Mouse (Mus musculus) MEL-GATA-1-ER (cell line): ENCODE results near the gene Tenm2.

Source experiments
- DNase-seq: peaks from one replicate; pipeline ENCODE4 v3.0.0-alpha.2; 2012; ENCODE audit warnings: low read depth; ENCODE audit errors: extremely low read depth

Tenm2 gene

DNA sequence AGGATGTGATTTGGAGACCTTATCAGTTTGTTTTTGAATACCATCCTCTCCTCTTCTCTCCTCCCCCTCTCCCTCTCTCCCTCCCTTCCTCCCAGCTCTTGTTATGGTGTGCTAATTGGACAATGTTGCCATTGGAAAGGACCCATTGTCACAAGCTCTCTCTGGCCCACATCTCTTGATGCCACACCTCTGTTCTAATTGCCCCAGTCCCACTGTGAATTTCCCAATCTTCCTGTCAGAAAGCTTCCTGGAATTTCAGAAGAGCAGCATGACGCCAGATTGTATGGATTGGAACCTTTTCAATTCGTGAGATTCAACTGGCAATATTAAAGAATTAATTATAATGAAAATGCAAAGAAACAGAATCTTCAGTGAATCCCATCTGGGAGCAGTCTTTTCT is 128.7 kb downstream of the Tenm2 start:
- DNase-seq, result no peak

DNA sequence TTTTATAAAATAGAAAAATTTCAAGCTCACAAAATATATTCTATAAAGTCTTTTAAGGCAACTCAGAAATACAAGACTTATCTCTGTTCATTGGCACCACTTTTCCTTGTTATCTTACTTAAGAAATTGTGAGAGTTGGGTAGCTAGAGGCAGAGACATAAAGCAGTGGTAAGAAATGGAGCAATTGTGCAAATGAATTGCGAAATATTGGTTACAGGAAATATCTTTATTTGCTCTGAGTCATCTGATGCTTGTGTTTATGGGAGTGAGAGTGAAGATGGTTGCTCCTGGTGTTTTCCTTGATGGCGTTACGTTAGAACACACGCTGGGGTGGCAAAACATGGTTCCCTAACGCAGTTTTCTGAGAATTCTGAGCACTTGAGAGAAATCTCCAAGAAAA is 156.4 kb downstream of the Tenm2 start:
- no peak for DNase-seq

DNA sequence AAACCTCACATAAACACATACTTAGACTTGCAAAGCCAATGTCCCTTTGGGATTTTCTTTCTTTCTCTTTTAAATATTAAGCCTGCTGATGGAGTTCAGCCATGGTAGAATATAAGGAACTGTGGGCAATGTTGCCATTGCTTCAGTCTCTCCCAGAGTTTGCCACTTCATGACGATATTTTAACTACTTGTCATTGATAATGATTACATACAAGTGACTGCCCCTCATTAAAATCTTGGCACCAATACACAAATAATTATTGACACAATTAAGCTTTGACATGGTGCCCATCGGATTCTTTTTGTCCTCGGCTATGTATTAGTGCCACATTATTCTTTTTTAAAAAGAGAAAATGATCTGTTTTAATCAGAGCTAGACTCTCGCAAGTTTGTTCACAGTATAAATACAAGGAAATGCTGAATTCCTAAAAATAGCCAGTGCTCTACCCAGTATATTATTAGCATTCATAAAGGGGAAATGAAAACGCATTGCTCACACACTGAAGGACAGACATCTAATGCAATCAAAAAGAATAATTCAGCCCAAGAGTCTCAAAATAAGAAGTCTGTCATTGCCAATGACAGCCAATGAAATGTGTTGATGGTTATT is 158.7 kb downstream of the Tenm2 start:
- DNase-seq, result no peak

GRCm38 (mm10) chr11:37075349-37075748 is 160.4 kb downstream of the Tenm2 start:
- no peak for DNase-seq

DNA sequence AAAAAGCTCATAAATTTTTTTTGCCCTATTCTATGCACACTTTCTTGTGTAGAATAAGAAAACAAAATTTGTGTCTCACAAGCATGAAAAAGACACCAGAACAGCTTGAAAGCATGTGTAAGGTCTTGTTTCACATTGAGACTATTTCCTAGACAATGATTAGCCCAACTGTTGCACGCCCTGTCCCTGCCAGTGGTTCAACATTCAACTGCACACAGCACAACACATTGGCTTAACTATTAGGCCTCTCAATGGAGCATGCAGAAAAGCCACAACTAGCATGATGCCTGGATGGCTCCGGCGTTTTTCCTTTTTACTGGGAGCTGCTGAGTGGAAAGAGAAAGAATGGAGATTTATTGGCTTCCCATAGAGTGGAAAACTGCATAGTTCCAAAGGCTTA is 170.3 kb downstream of the Tenm2 start:
- DNase-seq, result no peak

DNA sequence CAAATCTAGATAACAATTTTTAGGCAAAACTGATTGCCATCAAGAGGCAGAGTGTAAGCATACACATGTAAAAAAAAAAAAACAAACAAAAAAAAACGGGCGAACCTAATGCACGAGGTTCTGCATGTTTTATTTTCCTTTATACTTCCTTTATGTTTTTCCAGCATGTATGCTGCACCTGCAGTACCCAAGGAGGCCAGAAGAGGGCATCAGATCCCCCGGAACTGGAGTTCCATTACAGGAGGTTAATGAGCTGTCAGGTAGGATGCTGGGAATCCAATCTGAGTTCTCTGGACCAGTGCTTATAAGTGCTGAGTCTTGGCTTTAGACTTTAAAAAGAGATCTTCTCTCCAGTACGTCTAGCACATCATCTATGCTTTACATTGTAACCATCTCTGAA is 189.1 kb downstream of the Tenm2 start:
- no peak for DNase-seq

DNA sequence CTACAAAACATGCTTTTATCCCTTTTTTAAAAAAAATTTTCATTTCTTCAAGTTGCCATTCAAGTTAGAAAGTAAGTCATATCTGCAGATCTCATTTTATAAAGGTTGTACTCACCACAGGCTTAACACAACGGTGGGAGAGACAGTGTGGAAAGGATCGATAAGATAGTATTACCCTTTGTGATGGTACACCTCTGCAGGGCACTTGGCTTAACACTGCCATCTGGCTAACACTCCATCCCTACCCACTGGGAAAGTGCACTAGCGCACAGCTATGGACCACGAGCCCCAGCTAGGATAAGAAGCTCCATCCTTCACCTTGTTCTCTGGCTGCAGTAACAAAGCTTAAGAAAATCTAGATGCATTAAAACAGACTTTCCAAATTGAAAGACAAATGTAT is 194.5 kb downstream of the Tenm2 start:
- no peak for DNase-seq

- no peak for DNase-seq
These were observed 196.5 kb downstream of the Tenm2 start for GRCm38 (mm10) chr11:37039283-37039682.

DNA sequence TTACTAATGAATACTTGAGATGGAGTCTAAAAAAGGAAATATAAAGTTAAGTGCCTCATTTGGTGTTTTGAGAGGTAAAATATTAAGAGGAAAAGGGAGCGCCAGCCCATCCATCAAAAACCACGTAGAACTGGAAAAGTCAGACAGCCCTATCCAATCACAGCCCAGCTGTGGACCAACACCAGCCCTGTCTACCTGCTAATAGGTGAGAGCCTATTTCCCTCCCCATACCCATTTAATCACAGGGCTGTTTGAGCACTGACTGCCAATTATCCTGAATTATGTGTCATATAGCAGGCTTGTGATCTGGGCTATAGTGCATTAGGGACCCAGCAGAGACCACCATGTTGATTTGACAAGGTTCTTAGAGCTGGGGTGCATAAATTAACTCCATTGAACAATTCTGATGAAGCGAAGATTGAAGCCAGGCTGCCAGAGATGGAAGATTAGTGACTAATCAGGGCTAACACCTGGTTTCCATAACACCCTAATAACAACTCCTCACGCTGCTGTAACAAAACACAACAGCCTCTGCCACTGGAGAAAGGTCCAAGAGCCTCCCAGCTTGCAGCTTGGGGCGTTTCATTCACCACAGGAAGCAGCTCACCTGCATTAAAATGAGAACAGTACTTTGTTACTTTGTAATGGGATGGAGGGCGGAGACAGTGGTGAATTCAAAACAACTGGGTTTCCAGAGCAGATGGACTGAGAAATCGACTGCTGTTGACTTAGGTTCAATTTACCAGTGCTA is 204.3 kb downstream of the Tenm2 start:
- DNase-seq, result no peak

GRCm38 (mm10) chr11:37011900-37012299 is 223.9 kb downstream of the Tenm2 start:
- no peak for DNase-seq

GRCm38 (mm10) chr11:37009243-37009642 is 226.5 kb downstream of the Tenm2 start:
- DNase-seq, result no peak

DNA sequence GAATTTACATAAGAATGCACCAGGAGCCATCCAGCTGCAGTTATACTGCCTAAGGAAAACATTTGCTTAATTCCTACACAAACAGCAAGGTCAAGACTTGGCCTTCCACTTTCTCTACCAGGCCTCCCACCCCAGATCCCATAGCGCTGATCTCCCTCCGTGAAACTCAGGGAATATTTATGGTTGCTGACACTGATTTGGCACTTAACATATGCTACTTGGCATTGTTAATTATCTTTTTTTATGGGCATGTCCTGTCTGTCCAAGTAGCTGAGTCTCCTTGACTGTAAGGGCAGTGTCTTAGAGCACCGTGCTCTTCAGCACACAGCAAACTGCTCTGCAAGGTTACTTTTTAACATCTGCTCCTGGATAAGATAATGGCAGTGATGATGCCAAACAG is 238.1 kb downstream of the Tenm2 start:
- no peak for DNase-seq

DNA sequence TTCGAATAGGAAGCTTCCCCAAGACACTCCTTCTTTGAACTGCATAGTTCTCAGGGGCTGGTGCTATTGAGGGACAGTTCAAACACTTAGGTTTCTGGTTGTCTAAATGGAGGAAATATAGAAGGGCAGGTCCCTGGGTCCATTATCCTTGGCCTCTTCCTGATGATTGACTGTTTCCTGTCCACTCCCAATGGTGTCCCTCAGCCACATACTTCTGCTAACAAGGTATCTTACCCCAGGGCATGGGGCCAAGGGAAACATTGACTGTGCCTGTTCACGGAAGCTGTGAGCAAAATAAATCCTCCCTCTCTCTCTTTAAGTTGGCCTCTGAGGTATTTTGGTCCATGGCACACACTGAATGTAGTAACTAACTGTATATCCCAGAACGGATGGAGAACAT is 244.9 kb downstream of the Tenm2 start:
- DNase-seq, result no peak

GRCm38 (mm10) chr11:36988776-36989565 is 246.8 kb downstream of the Tenm2 start:
- no peak for DNase-seq

DNA sequence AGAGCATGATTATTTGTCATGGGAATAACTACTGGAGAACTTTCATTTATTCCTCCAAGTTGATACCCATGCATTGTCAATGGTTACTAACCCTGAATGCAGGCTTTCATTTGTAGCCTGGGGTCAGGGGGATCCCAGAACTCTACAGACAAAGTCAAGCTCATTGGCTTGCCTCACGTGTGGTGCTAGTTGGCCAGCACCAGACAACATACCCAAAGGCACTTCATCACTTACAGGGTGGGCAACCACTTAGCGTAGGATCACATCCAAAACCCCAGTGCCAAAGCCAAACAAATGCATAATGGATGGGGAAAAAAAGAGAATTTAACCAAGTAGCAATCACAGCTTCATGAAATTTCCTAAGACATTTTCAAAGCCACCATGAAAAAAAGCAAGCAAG is 261.6 kb downstream of the Tenm2 start:
- no peak for DNase-seq

DNA sequence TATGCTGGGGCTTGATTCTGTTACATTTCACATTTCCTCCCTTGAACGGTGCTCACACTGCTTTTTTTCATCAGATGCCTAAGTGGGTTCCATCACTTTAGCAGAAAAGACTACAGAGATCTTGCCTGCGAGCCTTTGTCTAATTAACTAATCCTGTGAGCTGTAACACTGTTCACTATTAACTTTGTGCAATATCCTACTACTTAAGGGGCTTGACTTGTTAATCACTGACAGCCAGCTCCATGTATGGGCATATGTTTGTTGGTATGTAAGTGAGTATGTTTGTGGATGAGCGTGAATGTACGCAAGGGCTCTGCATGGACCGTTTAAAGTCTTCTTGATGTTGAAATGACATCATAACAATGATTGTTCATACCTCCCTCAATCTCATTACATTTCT is 277.7 kb downstream of the Tenm2 start:
- DNase-seq, result no peak

- no peak for DNase-seq
These were observed 294.3 kb downstream of the Tenm2 start for GRCm38 (mm10) chr11:36941429-36941828.

DNA sequence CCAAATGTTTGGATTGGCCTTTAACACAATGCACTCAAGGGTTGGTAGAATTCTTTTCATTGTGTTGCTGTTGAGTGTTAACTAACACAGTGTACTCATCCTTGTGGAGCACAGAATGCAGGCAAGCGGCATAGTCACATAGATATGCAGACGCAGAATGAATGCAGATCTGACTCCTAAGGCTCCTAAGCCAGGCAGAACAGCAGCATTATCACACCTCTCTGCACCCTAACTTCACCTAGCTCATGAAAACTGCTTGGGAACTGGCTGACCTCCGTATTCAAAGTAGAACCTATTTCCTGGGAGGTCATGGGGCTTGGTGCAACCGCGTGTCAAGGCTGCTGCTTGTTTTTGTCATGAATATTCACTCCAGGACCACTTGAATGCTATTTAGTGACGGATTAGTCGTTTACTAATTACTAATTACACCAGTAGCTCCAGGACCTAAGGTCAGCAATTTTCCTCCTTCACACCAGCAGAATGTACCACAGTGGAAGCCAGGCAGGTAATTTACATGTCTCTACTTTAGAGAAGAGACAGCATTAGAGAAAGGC is 295.1 kb downstream of the Tenm2 start:
- DNase-seq, result no peak

DNA sequence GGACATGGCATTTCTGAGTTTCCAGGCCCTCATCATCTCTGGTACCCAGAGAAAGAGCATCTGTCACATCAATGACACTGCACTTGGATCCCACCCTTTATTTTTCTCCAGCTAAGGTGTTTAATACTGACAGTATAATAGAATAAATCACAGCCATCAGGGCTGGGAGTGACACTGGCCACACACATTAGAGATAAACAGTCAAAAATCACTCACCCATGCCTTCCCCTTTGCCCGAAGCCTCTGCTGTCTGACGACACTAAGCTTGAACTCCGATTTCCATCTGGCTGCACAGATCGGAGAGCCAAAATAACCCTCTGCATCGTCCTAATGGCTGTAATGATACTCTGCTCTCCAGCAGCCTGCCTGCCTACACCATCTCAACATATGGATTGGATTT is 305.9 kb downstream of the Tenm2 start:
- DNase-seq, result no peak

DNA sequence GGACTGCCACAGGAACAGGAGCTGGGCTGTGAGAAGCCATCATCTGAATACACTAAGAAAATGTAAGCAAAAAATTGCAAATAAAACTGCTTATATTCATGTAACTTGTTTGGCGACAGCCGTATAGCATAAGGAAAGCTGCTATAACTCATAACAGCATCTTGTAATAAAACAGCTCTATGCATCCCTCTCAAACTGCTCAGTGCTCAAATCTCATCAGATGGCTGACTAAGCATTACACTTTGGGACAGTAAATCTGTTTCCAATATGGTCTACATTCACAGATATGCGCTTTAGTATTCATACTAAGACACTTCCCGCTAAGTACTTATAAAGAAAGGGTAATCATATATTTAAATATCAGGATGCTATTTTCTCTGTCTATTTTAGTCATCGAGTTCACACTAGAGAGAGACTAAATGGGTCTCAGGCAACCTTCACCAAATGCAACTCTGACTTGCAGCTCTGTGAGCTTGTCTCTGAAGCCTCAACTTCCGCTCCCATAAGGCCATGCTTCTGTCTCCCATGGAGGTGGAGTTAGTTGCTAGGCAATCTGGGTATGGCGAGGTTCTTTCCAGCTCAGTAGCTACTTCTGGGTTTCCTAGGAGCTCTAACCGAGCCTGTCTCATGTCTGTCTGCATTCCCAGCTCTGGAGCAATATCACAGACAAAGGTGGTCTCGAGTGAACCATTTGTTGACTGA is 308.9 kb downstream of the Tenm2 start:
- no peak for DNase-seq

GRCm38 (mm10) chr11:36919301-36919700 is 316.5 kb downstream of the Tenm2 start:
- no peak for DNase-seq

DNA sequence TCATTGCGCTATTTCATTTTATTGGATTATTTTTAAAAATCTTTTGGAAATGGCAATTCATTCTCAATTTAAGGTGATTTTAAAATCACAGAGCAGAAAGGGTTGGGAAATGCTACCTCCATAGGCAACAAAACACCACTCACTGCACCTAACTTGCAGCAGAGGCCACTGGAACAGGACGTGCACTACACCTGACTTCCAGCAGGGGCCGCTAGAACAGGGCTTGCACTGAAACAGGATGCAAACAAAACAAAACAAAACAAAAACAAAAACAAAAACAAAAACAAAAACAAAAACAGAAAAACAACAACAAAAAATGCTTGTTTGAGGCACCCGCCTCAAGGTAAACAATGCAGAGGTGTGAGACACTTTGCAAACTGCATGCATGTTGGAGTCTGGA is 324.4 kb downstream of the Tenm2 start:
- DNase-seq, result no peak
